Mouse (Mus musculus): Measurements from ENCODE around the gene Ensa.

DNA sequence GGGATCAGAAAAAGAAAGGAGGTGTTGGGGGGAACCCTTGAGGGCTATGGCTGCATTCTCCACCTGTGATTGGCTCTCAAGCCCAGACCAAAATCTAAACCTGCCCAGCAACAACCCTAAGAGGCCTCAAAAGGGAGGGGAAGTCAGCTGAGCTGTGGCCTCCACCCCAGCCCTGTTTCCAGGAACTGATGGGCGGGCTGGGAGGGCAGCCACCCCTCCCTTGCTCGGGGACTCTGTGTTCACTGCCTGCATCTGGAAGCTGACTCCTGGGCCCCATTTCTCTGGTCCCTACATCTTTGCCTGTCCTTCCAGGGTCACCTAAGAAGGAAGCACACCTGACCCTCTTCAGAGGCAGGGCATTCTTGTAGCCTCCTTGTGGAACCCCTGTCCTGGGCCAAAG lies 49.4 kb downstream of the Ensa start:
- TF ChIP-seq POLR2A (IDR thresholded peaks at IDR 0.05; ENCODE audit: insufficient read depth, low read depth, low read length) (no peak), CTCF (IDR thresholded peaks at IDR 0.05; ENCODE audit: insufficient read depth, low read depth, low read length) (no peak)
